Mouse (Mus musculus) intestine, embryonic 16.5 days (tissue): ENCODE data around the gene Gm8212. TPM values are rescaled to one million over a fixed set of nuclear protein-coding genes. Genes with fewer than 3 reads are reported as not detected.
"Not testable (repeated sequence)": the region's sequence is repeated elsewhere in the genome, so short reads cannot be mapped to it uniquely, and the experiment has no call there.

Experiments
- ATAC-seq: fragments of 200-750 bp; cut with Nextera tagmentation; 2 replicates; pipeline ENCODE4 v1.8.0; 2017; ENCODE audit warnings: moderate TSS enrichment, moderate library complexity
- H3K27ac ChIP-seq: fragments of 300-500 bp; sonication (generic); 2 replicates; pipeline ENCODE4 v1.5.1; 2014; ENCODE audit warnings: mild to moderate bottlenecking, low read length
- H3K27me3 ChIP-seq: fragments of 300-500 bp; sonication (generic); replicated peaks from 2 replicates; pipeline ENCODE4 v1.6.1; 2014; ENCODE audit warnings: low read length, control low read depth, mixed read lengths; ENCODE audit not compliant: control insufficient read depth, insufficient read depth
- H3K36me3 ChIP-seq: fragments of 300-500 bp; sonication (generic); 2 replicates; pipeline ENCODE4 v1.6.1; 2014; ENCODE audit warnings: low read length, control low read depth; ENCODE audit not compliant: control insufficient read depth, insufficient read depth
- H3K4me1 ChIP-seq: fragments of 300-500 bp; sonication (generic); 2 replicates; pipeline ENCODE4 v1.6.1; 2014; ENCODE audit warnings: low read length, control low read depth, mixed read lengths; ENCODE audit not compliant: control insufficient read depth, insufficient read depth
- H3K4me2 ChIP-seq: fragments of 300-500 bp; sonication (generic); 2 replicates; pipeline ENCODE4 v1.6.1; 2014; ENCODE audit warnings: low read depth, low read length, control low read depth
- H3K4me3 ChIP-seq: fragments of 300-500 bp; sonication (generic); 2 replicates; pipeline ENCODE4 v1.5.1; 2014; ENCODE audit warnings: mild to moderate bottlenecking, low read length
- H3K9ac ChIP-seq: fragments of 300-500 bp; sonication (generic); 2 replicates; pipeline ENCODE4 v1.6.1; 2014; ENCODE audit warnings: low read depth, low read length
- H3K9me3 ChIP-seq: fragments of 300-500 bp; sonication (generic); 2 replicates; pipeline ENCODE4 v1.6.1; 2016; ENCODE audit warnings: low read length, control low read depth; ENCODE audit not compliant: control insufficient read depth
- WGBS: fragments of 180-500 bp; shearing (Covaris S2); extraction: QIAGEN DNeasy Blood & Tissue Kit; methylation state at CpG from one replicate; pipeline ENCODE4 v1.1.7; 2014; 5-methylcytosine and 5-hydroxymethylcytosine counted together
- polyA plus RNA-seq: library from polyadenylated mRNA; unstranded; fragments of >200 nt; fragmentation: Nextera tagmentation; extraction: Ambion mirVana; gene quantifications from 2 replicates; pipeline ENCODE4 v1.2.1, GENCODE M21; 2015

The Gm8212 gene
- polyA plus RNA-seq, result not detected in 2 replicates

DNA sequence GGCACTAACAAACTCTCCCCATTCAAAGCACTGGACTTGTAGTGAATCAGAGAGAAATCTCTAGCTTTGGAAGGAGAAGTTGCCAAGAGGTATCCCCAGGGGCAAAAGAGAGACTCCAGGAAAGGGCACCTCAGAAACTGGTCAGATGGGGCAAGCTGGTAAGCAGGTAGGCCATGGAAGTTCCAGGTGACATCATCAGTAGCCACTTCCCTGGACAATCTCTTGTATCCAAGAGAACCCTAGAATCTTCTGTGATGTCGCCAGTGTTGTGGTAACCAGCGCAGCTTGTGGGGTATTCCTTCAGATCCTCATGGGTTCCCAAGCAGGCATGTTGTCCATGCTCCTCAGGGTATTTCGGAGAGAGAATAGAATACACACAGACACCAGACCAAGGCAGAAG, at the start of gene Gm8212:
Gene Gm8212 (plus strand): TSS at position 301 of the 400 bp plus-strand sequence.
- H3K4me2 ChIP-seq, H3K4me3 ChIP-seq, H3K4me1 ChIP-seq, H3K9me3 ChIP-seq, H3K27ac ChIP-seq, ATAC-seq, H3K36me3 ChIP-seq, H3K9ac ChIP-seq, H3K27me3 ChIP-seq: not testable (repeated sequence)
- 91% methylated on average over 1 of the region's 3 CpGs for WGBS

- H3K4me1 ChIP-seq, H3K9ac ChIP-seq, H3K4me2 ChIP-seq, H3K36me3 ChIP-seq, H3K9me3 ChIP-seq, H3K27ac ChIP-seq, H3K27me3 ChIP-seq, ATAC-seq, H3K4me3 ChIP-seq: not testable (repeated sequence)
- WGBS, result 83% methylated on average over 3 of the region's 3 CpGs
Measured at GRCm38 (mm10) chr14:44213154-44213553, 15.7 kb downstream of the Gm8212 start, which contains the start of gene 4930503E14Rik. TSS of gene 4930503E14Rik (minus strand) at chr14:44213254.

- Histone ChIP-seq H3K4me1 (no peaks in the 10 kb centered on the region), H3K9ac (no peak overlapping the region), H3K9me3 (no peaks in the 10 kb centered on the region), H3K27me3 (no peaks in the 10 kb centered on the region), H3K36me3 (no peaks in the 10 kb centered on the region), H3K4me3 (no peak overlapping the region), H3K27ac (no peak overlapping the region), H3K4me2 (no peak overlapping the region)
- WGBS, result 90% methylated on average over 16 of the region's 16 CpGs
- ATAC-seq, result no peak
Measured at GRCm38 (mm10) chr14:44248039-44248438, 50.6 kb downstream of the Gm8212 start.

Other genes with a start within 250 kb of the Gm8212 start
- gene Ang5, start 240.6 kb upstream of the Gm8212 start, polyA plus RNA-seq, result not detected in 2 replicates
- not detected in 2 replicates for gene Ang6, start 195.4 kb upstream of the Gm8212 start, polyA plus RNA-seq
- 0.71 and 0.86 TPM in 2 replicates for gene Ear2, start 95.0 kb upstream of the Gm8212 start, polyA plus RNA-seq
- gene Gm3327, start 73.8 kb upstream of the Gm8212 start, polyA plus RNA-seq, result not detected in 2 replicates
- gene 4930503E14Rik, start 15.6 kb downstream of the Gm8212 start, polyA plus RNA-seq, result not detected in 2 replicates
- gene Gm8220, start 87.9 kb downstream of the Gm8212 start, polyA plus RNA-seq, result not detected in 2 replicates
- gene Gm5930, start 140.9 kb downstream of the Gm8212 start, polyA plus RNA-seq, result not detected in 2 replicates
- not detected in 2 replicates for gene Gm8229, start 167.7 kb downstream of the Gm8212 start, polyA plus RNA-seq
- not detected in 2 replicates for gene Gm3371, start 213.0 kb downstream of the Gm8212 start, polyA plus RNA-seq
- not detected in 2 replicates for gene Gm8232, start 236.0 kb downstream of the Gm8212 start, polyA plus RNA-seq